25 mouse cellular contexts compared by ENCODE assay signal in the genomic region with DNA sequence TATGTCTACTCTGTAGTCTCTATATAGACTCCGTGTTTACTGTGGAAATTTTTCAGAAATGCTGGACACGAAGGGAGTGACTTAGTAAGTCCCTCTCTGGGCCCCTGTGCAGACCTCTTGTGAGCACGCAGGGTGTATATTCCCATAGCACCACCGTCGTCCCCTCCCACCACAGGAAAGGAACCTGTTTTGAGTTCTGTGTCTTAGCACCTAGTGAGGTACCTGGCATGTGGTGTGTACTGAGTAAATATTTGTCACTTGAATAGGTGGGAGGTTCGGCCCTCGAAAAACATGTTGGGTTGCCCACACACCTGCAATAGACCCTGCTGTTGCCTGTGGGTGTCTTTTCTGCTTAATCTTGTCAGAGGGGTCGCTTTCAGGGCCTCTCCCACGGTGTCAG.
"Had no signal": no experiment of that assay in that cellular context is flagged by ENCODE, and none has a peak within 500 bp of the region (broad histone marks: within the 10 kb centered on the region; RNA-seq: fewer than 3 reads in every experiment).

No protein-coding gene starts in this region.

- ATAC-seq: hindbrain, postnatal 0 days; intestine, embryonic 16.5 days had no signal

- H3K4me2 ChIP-seq: heart, embryonic 11.5 days; heart, embryonic 13.5 days; heart, embryonic 15.5 days; hindbrain, embryonic 13.5 days; hindbrain, embryonic 15.5 days; kidney, embryonic 15.5 days; limb, embryonic 13.5 days; limb, embryonic 15.5 days had no signal

- H3K9me3 ChIP-seq: heart, embryonic 13.5 days; heart, embryonic 15.5 days; hindbrain, embryonic 13.5 days; hindbrain, embryonic 15.5 days; kidney, embryonic 15.5 days; limb, embryonic 13.5 days; limb, embryonic 15.5 days had no signal

- H3K27ac ChIP-seq: gastrocnemius, adult 2 months; heart, embryonic 13.5 days; heart, embryonic 15.5 days; hindbrain, embryonic 13.5 days; hindbrain, embryonic 15.5 days; hindbrain, postnatal 0 days; kidney, embryonic 15.5 days; kidney, postnatal 0 days; limb, embryonic 13.5 days; limb, embryonic 15.5 days had no signal

- H3K9ac ChIP-seq: heart, embryonic 13.5 days; heart, embryonic 15.5 days; hindbrain, embryonic 13.5 days; hindbrain, embryonic 15.5 days; kidney, embryonic 15.5 days; limb, embryonic 13.5 days; limb, embryonic 15.5 days had no signal

- H3K36me3 ChIP-seq: heart, embryonic 13.5 days; heart, embryonic 15.5 days; hindbrain, embryonic 13.5 days; hindbrain, embryonic 15.5 days; kidney, embryonic 15.5 days; limb, embryonic 13.5 days; limb, embryonic 15.5 days had no signal

- H3K4me3 ChIP-seq: gastrocnemius, adult 2 months; heart, embryonic 13.5 days; heart, embryonic 15.5 days; hindbrain, embryonic 13.5 days; hindbrain, embryonic 15.5 days; kidney, embryonic 15.5 days; limb, embryonic 13.5 days; limb, embryonic 15.5 days had no signal

- H3K27me3 ChIP-seq: hindbrain, embryonic 13.5 days; hindbrain, embryonic 15.5 days had no signal

- DNase-seq: gastrocnemius, adult 2 months; gastrocnemius, postnatal 10 days; gastrocnemius, postnatal 25 days; heart, adult 18-20 months; heart, postnatal 14 days; heart, postnatal 36 days; kidney, adult 11 months; kidney, adult 2 months; kidney, adult 9 months; kidney, postnatal 14 days; kidney, postnatal 36 days; layer of hippocampus, adult 9-11 months; layer of hippocampus, postnatal 36 days; left cerebral cortex, postnatal 4 days had no signal
